Mouse (Mus musculus): Measurements from ENCODE around the gene Wnt16. TPM values are rescaled to one million over a fixed set of nuclear protein-coding genes. Genes with fewer than 3 reads are reported as not detected.
"Not testable (repeated sequence)": the region's sequence is repeated elsewhere in the genome, so short reads cannot be mapped to it uniquely, and the experiment has no call there.

The Wnt16 gene
- total RNA-seq (2021) (under 1 TPM; 0.70 to 0.80 TPM), polyA plus RNA-seq (2012; rRNA removed) (0.49 and 0.59 TPM in 2 replicates)
- long read RNA-seq: 0 reads

DNA sequence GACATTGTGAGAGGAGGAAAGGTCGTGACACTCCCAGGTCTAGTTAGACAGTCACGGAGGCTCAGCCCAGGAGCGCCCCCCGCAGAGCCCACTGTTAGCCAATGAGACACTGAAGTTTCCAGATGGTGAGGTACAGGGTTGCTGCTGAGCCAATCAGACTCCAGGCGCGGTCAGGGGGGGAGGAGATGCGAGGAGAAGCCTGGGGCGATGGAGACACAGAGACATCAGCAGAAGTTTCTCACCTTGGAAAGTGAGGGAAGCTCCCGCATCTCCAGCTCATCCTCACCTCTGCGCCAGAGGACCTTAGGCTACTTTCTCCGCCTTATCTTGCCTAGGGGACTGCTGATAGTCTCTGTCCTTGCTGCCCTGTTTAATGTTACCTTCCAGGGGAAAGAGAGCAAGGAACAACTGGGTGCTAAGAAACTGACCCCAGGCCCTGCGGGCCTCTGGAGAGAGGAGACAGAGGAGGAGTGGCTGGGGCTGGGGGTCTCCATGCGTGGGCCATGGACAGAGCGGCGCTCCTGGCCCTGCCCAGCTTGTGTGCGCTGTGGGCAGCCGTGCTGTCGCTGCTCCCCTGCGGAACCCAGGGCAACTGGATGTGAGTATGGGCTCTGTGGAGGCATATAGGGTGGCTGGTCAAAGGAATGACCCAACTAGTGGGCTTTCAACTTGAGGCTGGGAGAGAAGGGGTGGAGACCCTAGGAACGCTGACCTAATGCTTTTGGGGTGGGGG is at the start of gene Wnt16:
Gene Wnt16 (plus strand): TSS at position 224 of the 733 bp plus-strand sequence.
- H3K4me3 ChIP-seq: peak within 1 kb of the TSS; percentile 4; the same call in 1 of the 2 replicates
- no peaks in the 10 kb centered on the region for H3K36me3 ChIP-seq (ENCODE audit: control insufficient read depth, insufficient read depth, low read length)
- H3K27me3 ChIP-seq (ENCODE audit: control insufficient read depth, insufficient read depth, low read length): peaks cover 14% of the 10 kb centered on the region
- intact Hi-C loops (cut with DNase I): no loop called here
- no peak within 1 kb of the TSS for H3K9ac ChIP-seq (ENCODE audit: low read depth, low read length)
- no peak within 1 kb of the TSS for H3K27ac ChIP-seq
- no peak for DNase-seq
- H3K79me2 ChIP-seq (replicated peaks; ENCODE audit: control insufficient read depth, insufficient read depth, low read length): no peaks in the 10 kb centered on the region
- no peak for TF ChIP-seq EP300 (IDR thresholded peaks at IDR 0.05; ENCODE audit: insufficient read depth, low read depth, low read length)
- no peak for TF ChIP-seq CTCF (IDR thresholded peaks at IDR 0.05)
- TF ChIP-seq POLR2A (IDR thresholded peaks at IDR 0.05; ENCODE audit: insufficient read depth, low read depth, low read length): no peak
- 9% methylated on average over 20 of the region's 20 CpGs for WGBS
- H3K4me1 ChIP-seq (ENCODE audit: control insufficient read depth, insufficient read depth, low read length): no peaks in the 10 kb centered on the region

DNA sequence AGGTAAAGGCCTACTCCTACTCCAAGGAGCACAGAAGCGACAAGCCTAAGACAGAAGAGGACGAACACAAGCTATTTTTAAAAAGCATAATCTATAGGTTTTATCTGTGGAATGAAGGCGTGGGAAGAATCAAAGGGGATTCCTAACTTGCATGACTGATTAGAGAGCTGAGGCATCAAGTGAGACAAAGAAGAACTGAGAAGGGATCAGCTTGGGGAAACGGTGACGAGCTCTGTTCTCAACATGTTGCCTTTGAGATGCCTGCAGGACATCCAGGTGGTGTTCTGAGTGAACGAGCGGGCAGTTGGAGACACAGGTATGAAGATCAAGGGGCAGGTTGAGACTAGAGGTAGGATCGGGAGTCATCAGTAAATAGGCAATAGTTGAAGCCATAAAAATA is 44.7 kb upstream of the Wnt16 start:
- intact Hi-C loops (cut with DNase I): no loop called here
- Histone ChIP-seq H3K27me3 (ENCODE audit: control insufficient read depth, insufficient read depth, low read length) (no peaks in the 10 kb centered on the region), H3K9ac (ENCODE audit: low read depth, low read length) (no peak overlapping the region), H3K36me3 (ENCODE audit: control insufficient read depth, insufficient read depth, low read length) (peaks cover 2% of the 10 kb centered on the region; the same call in 1 of the 2 replicates), H3K27ac (no peak overlapping the region), H3K79me2 (replicated peaks; ENCODE audit: control insufficient read depth, insufficient read depth, low read length) (no peaks in the 10 kb centered on the region), H3K4me1 (ENCODE audit: control insufficient read depth, insufficient read depth, low read length) (no peaks in the 10 kb centered on the region), H3K4me3 (no peak overlapping the region)
- DNase-seq: no peak
- TF ChIP-seq EP300 (IDR thresholded peaks at IDR 0.05; ENCODE audit: insufficient read depth, low read depth, low read length): no peak
- no peak for TF ChIP-seq CTCF (IDR thresholded peaks at IDR 0.05)
- no peak for TF ChIP-seq POLR2A (IDR thresholded peaks at IDR 0.05; ENCODE audit: insufficient read depth, low read depth, low read length)
- WGBS: 82% methylated on average over 8 of the region's 8 CpGs

DNA sequence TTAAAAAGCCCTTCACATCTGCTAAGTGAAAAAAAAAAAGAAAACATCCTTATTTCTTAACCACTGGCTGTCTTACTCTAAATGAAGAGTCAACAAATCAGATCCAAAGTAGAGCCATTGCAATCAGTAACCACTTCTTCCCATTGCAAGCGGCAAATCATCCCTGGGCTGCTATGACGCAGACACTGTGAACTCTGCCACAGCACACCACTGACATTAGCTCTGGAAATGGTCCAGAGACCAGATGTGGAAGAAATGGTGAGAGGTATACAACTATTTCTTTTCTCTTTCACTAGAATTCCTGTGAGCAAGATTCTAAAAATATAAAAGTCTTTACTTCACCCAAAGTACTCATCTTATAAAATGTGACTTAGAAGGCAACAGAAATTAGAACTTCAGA is 41.3 kb upstream of the Wnt16 start:
- no peak overlapping the region for H3K4me3 ChIP-seq
- 93% methylated on average over 2 of the region's 2 CpGs for WGBS
- H3K79me2 ChIP-seq (replicated peaks; ENCODE audit: control insufficient read depth, insufficient read depth, low read length): no peaks in the 10 kb centered on the region
- DNase-seq: no peak
- TF ChIP-seq CTCF (IDR thresholded peaks at IDR 0.05): no peak
- no peak for TF ChIP-seq POLR2A (IDR thresholded peaks at IDR 0.05; ENCODE audit: insufficient read depth, low read depth, low read length)
- no peak for TF ChIP-seq EP300 (IDR thresholded peaks at IDR 0.05; ENCODE audit: insufficient read depth, low read depth, low read length)
- H3K27me3 ChIP-seq (ENCODE audit: control insufficient read depth, insufficient read depth, low read length): no peaks in the 10 kb centered on the region
- no peak overlapping the region for H3K9ac ChIP-seq (ENCODE audit: low read depth, low read length)
- no peak overlapping the region for H3K27ac ChIP-seq
- intact Hi-C loops (cut with DNase I): no loop called here
- no peaks in the 10 kb centered on the region for H3K4me1 ChIP-seq (ENCODE audit: control insufficient read depth, insufficient read depth, low read length)
- H3K36me3 ChIP-seq (ENCODE audit: control insufficient read depth, insufficient read depth, low read length): no peaks in the 10 kb centered on the region

DNA sequence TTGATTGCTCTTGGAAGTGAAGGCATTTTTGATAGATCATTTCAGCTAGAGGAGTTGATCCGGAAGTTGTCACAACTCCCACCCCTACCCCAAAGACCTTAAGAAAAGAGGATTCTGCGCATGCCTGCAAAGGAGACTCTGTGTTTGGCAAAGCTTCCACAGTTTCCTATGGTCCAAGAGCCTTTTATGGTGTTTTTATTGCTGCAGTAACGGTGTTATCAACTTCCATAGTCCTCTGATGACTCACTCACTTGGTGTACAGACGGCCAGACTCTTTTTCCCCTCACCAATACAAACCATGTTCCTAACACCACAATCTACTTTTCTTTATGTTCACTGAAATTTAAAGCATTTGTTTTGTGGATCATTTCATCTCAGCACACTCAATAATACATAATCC is 29.2 kb upstream of the Wnt16 start:
- Histone ChIP-seq H3K27me3 (ENCODE audit: control insufficient read depth, insufficient read depth, low read length) (no peaks in the 10 kb centered on the region), H3K4me1 (ENCODE audit: control insufficient read depth, insufficient read depth, low read length) (no peaks in the 10 kb centered on the region; the same call in 1 of the 2 replicates), H3K27ac (no peak overlapping the region), H3K36me3 (ENCODE audit: control insufficient read depth, insufficient read depth, low read length) (no peaks in the 10 kb centered on the region), H3K79me2 (replicated peaks; ENCODE audit: control insufficient read depth, insufficient read depth, low read length) (no peaks in the 10 kb centered on the region), H3K4me3 (no peak overlapping the region), H3K9ac (ENCODE audit: low read depth, low read length) (no peak overlapping the region)
- 44% methylated on average over 4 of the region's 4 CpGs for whole genome bisulfite sequencing
- DNase-seq: no peak
- intact Hi-C loops (cut with DNase I): no loop called here
- TF ChIP-seq POLR2A (IDR thresholded peaks at IDR 0.05; ENCODE audit: insufficient read depth, low read depth, low read length) (no peak), EP300 (IDR thresholded peaks at IDR 0.05; ENCODE audit: insufficient read depth, low read depth, low read length) (no peak), CTCF (IDR thresholded peaks at IDR 0.05) (no peak)

DNA sequence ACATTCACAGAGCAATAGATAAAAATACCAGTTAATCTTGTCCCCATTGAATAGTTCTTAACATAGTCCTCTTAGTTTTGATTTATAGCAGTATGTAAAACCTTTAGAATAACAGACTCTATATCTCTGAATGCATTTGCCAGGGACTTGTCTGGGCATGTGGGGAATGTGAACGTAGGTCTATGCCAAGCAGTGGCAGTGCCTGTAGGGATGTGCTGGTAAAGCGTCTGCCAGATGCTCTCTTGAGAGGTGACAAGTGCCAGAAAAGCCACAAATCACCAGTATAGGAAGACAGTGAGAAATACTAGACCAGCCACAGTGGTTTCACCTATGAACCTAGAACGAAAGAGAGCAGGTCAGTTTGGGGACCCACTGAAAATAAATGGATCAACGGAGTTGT is 25.5 kb upstream of the Wnt16 start:
- 62% methylated on average over 4 of the region's 4 CpGs for WGBS
- H3K79me2 ChIP-seq (replicated peaks; ENCODE audit: control insufficient read depth, insufficient read depth, low read length): no peaks in the 10 kb centered on the region
- no peak overlapping the region for H3K4me3 ChIP-seq
- intact Hi-C loops (cut with DNase I): no loop called here
- no peak overlapping the region for H3K27ac ChIP-seq
- no peaks in the 10 kb centered on the region; the same call in 1 of the 2 replicates for H3K4me1 ChIP-seq (ENCODE audit: control insufficient read depth, insufficient read depth, low read length)
- no peak for DNase-seq
- H3K9ac ChIP-seq (ENCODE audit: low read depth, low read length): no peak overlapping the region
- no peaks in the 10 kb centered on the region for H3K36me3 ChIP-seq (ENCODE audit: control insufficient read depth, insufficient read depth, low read length)
- H3K27me3 ChIP-seq (ENCODE audit: control insufficient read depth, insufficient read depth, low read length): no peaks in the 10 kb centered on the region
- no peak for TF ChIP-seq POLR2A (IDR thresholded peaks at IDR 0.05; ENCODE audit: insufficient read depth, low read depth, low read length)
- no peak for TF ChIP-seq CTCF (IDR thresholded peaks at IDR 0.05)
- TF ChIP-seq EP300 (IDR thresholded peaks at IDR 0.05; ENCODE audit: insufficient read depth, low read depth, low read length): no peak

DNA sequence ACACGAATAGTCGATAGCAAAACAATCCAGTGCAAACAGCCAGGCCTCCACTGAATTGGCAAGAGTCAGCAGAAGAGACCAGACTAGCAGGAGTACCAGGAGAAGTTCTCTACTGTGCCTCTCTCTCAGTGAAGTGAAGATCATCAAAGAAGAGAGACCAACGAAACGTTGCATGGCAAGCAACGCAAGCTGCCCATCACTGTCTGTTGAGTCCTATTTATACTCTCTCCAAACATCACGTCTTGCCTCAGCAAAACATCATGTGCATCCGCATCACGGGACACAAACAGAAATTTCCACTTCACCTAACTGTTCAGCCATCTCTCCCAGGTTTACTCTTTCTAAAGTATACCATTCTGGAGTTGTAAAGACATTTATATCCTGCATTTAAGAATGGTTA is 23.9 kb upstream of the Wnt16 start:
- DNase-seq; H3K27ac ChIP-seq; H3K9ac ChIP-seq (ENCODE audit: low read depth, low read length); H3K36me3 ChIP-seq (ENCODE audit: control insufficient read depth, insufficient read depth, low read length); H3K4me1 ChIP-seq (ENCODE audit: control insufficient read depth, insufficient read depth, low read length); H3K4me3 ChIP-seq; H3K27me3 ChIP-seq (ENCODE audit: control insufficient read depth, insufficient read depth, low read length); H3K79me2 ChIP-seq (replicated peaks; ENCODE audit: control insufficient read depth, insufficient read depth, low read length); intact Hi-C loops (cut with DNase I): not testable (repeated sequence)
- WGBS: 82% methylated on average over 8 of the region's 8 CpGs
